Mouse (Mus musculus): Measurements from ENCODE around the gene Cdc37. TPM values are rescaled to one million over a fixed set of nuclear protein-coding genes. Genes with fewer than 3 reads are reported as not detected.

Gene Cdc37
- polyA plus RNA-seq, 1 experiment, result 51.1 TPM

GRCm38 (mm10) chr9:21180402-21180801, 30.6 kb upstream of the Cdc37 start:
- H3K4me3 ChIP-seq (replicated peaks; ENCODE audit: control insufficient read depth, low read depth, low read length), result no peak overlapping the region
- peaks cover 6% of the 10 kb centered on the region for H3K4me1 ChIP-seq (ENCODE audit: control insufficient read depth, insufficient read depth, low read length)
- no peak overlapping the region for H3K27ac ChIP-seq (ENCODE audit: control insufficient read depth, insufficient read depth, low read depth, low read length, poor library complexity)
- TF ChIP-seq CTCF (IDR thresholded peaks at IDR 0.05; ENCODE audit: control insufficient read depth, insufficient read depth, low read length), result no peak
- no peak for TF ChIP-seq POLR2A (IDR thresholded peaks at IDR 0.05; ENCODE audit: borderline replicate concordance, control insufficient read depth, low read depth, low read length)
- WGBS, result 81% methylated on average over 4 of the region's 4 CpGs

DNA sequence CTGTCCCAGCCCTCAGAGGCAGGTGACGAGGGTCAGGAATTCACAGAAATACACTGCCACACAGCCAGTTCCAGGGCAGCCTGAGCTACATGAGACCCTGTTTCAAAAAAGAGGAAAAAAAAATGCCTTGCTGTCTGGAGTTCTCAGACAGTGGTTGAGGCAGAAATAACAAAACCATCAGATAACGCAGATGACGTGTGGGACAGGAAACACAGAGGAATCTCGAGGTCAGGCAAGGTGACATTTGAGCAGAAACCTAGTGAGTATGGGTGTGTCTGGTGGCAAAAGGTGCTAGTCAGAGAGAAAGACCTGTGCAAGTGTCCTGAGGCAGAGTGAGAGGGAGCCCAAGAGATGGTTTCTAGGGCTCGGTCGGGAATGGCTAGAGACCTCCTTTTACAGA, 22.6 kb upstream of the Cdc37 start:
- TF ChIP-seq CTCF (IDR thresholded peaks at IDR 0.05; ENCODE audit: control insufficient read depth, insufficient read depth, low read length) (no peak), POLR2A (IDR thresholded peaks at IDR 0.05; ENCODE audit: borderline replicate concordance, control insufficient read depth, low read depth, low read length) (no peak)
- no peak overlapping the region for H3K4me3 ChIP-seq (replicated peaks; ENCODE audit: control insufficient read depth, low read depth, low read length)
- WGBS, result 54% methylated on average over 6 of the region's 6 CpGs
- H3K27ac ChIP-seq (ENCODE audit: control insufficient read depth, insufficient read depth, low read depth, low read length, poor library complexity), result no peak overlapping the region
- peaks cover 1% of the 10 kb centered on the region; the same call in 1 of the 2 replicates for H3K4me1 ChIP-seq (ENCODE audit: control insufficient read depth, insufficient read depth, low read length)

- WGBS, result 44% methylated on average over 1 of the region's 1 CpGs
- H3K27ac ChIP-seq (ENCODE audit: control insufficient read depth, insufficient read depth, low read depth, low read length, poor library complexity), result no peak overlapping the region
- H3K4me3 ChIP-seq (replicated peaks; ENCODE audit: control insufficient read depth, low read depth, low read length), result no peak overlapping the region
- H3K4me1 ChIP-seq (ENCODE audit: control insufficient read depth, insufficient read depth, low read length), result peaks cover 3% of the 10 kb centered on the region
- TF ChIP-seq POLR2A (IDR thresholded peaks at IDR 0.05; ENCODE audit: borderline replicate concordance, control insufficient read depth, low read depth, low read length), result no peak
- no peak for TF ChIP-seq CTCF (IDR thresholded peaks at IDR 0.05; ENCODE audit: control insufficient read depth, insufficient read depth, low read length)
Observed at GRCm38 (mm10) chr9:21169157-21169556, 19.4 kb upstream of the Cdc37 start.

- WGBS, result 2% methylated on average over 30 of the region's 30 CpGs
- TF ChIP-seq CTCF (IDR thresholded peaks at IDR 0.05; ENCODE audit: control insufficient read depth, insufficient read depth, low read length) (peak; percentile 94), POLR2A (IDR thresholded peaks at IDR 0.05; ENCODE audit: borderline replicate concordance, control insufficient read depth, low read depth, low read length) (peak; percentile 44; the same call in 1 of the 2 replicates)
- H3K4me3 ChIP-seq (replicated peaks; ENCODE audit: control insufficient read depth, low read depth, low read length), result peak overlapping the region; percentile 57
- peaks cover 3% of the 10 kb centered on the region for H3K4me1 ChIP-seq (ENCODE audit: control insufficient read depth, insufficient read depth, low read length)
- H3K27ac ChIP-seq (ENCODE audit: control insufficient read depth, insufficient read depth, low read depth, low read length, poor library complexity), result peak overlapping the region; percentile 72
Observed at GRCm38 (mm10) chr9:21168161-21169123, 18.7 kb upstream of the Cdc37 start.

GRCm38 (mm10) chr9:21167140-21168097, 17.6 kb upstream of the Cdc37 start:
- TF ChIP-seq POLR2A (IDR thresholded peaks at IDR 0.05; ENCODE audit: borderline replicate concordance, control insufficient read depth, low read depth, low read length) (no peak), CTCF (IDR thresholded peaks at IDR 0.05; ENCODE audit: control insufficient read depth, insufficient read depth, low read length) (no peak)
- 28% methylated on average over 10 of the region's 10 CpGs for WGBS
- peak overlapping the region; percentile 57 for H3K4me3 ChIP-seq (replicated peaks; ENCODE audit: control insufficient read depth, low read depth, low read length)
- H3K4me1 ChIP-seq (ENCODE audit: control insufficient read depth, insufficient read depth, low read length), result peaks cover 3% of the 10 kb centered on the region
- H3K27ac ChIP-seq (ENCODE audit: control insufficient read depth, insufficient read depth, low read depth, low read length, poor library complexity), result peak overlapping the region; percentile 72

GRCm38 (mm10) chr9:21166516-21166915, 16.7 kb upstream of the Cdc37 start:
- no peak overlapping the region for H3K4me3 ChIP-seq (replicated peaks; ENCODE audit: control insufficient read depth, low read depth, low read length)

GRCm38 (mm10) chr9:21165952-21166451, 16.2 kb upstream of the Cdc37 start:
- no peak overlapping the region for H3K27ac ChIP-seq (ENCODE audit: control insufficient read depth, insufficient read depth, low read depth, low read length, poor library complexity)

More at GRCm38 (mm10) chr9:21166516-21166915, 16.7 kb upstream of the Cdc37 start:
- TF ChIP-seq CTCF (IDR thresholded peaks at IDR 0.05; ENCODE audit: control insufficient read depth, insufficient read depth, low read length) (no peak), POLR2A (IDR thresholded peaks at IDR 0.05; ENCODE audit: borderline replicate concordance, control insufficient read depth, low read depth, low read length) (no peak)
- Histone ChIP-seq H3K4me1 (ENCODE audit: control insufficient read depth, insufficient read depth, low read length) (peaks cover 3% of the 10 kb centered on the region), H3K27ac (ENCODE audit: control insufficient read depth, insufficient read depth, low read depth, low read length, poor library complexity) (no peak overlapping the region; the same call in 1 of the 2 replicates)
- 29% methylated on average over 3 of the region's 3 CpGs for WGBS

More at GRCm38 (mm10) chr9:21165952-21166451, 16.2 kb upstream of the Cdc37 start:
- Histone ChIP-seq H3K4me3 (replicated peaks; ENCODE audit: control insufficient read depth, low read depth, low read length) (no peak overlapping the region), H3K4me1 (ENCODE audit: control insufficient read depth, insufficient read depth, low read length) (peaks cover 3% of the 10 kb centered on the region)
- no peak for TF ChIP-seq POLR2A (IDR thresholded peaks at IDR 0.05; ENCODE audit: borderline replicate concordance, control insufficient read depth, low read depth, low read length)
- TF ChIP-seq CTCF (IDR thresholded peaks at IDR 0.05; ENCODE audit: control insufficient read depth, insufficient read depth, low read length), result no peak
- WGBS, result 2% methylated on average over 47 of the region's 47 CpGs
